Mouse (Mus musculus) mature B cell (primary cell): ENCODE measurements at regions not wholly inside any gene's neighbourhood (a gene's known extent, or its start where the extent isn't known, plus 50 kb on each side); places are given as distances from the start of the nearest gene placed in this dataset.

Experiments used
- in situ Hi-C: fragments of 300-500 bp; cut with MboI; formaldehyde crosslinking; loops from 2 replicates; pipeline ENCODE4 v1.14.3; 2019

DNA sequence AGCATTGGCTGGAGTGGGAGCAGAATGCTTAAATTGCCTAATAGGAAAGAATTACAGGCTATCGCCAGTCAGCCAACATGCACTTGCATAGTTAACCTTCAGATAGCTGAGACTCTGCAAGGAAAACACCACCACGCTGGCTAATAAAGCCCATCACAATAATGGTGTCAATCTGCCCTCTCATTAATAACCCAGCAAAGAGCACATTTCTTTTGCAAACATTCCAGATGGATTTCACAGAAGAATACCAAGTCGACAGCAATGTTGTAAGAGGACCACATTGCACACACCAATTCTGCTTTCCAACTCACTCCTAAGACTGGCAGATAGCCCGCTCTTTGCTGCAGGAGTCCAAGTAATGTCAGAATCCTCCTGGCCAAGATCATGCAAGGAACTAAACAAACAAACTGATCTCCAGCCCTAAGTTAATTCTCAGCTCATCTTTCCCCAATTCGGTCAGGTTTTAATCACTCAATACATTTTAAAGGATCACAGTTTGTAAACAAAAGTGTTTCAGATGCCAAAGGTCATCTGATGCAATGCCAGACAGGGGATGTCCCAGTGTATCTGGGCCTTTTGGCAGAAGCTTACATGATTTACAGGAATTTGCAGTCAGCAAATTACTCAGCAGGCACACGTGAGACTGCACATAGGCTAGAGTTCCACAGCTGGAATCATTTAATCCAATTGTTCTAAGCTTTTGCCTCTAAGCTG, 198.4 kb downstream of the Klf6 start:
- in situ Hi-C loops, result no loop called here

GRCm38 (mm10) chr13:6060229-6060845, 199.1 kb downstream of the Klf6 start:
- in situ Hi-C loops, result no loop called here

- in situ Hi-C loops, result no loop called here
Observed at GRCm38 (mm10) chr13:6062305-6062704, 201.0 kb downstream of the Klf6 start.

DNA sequence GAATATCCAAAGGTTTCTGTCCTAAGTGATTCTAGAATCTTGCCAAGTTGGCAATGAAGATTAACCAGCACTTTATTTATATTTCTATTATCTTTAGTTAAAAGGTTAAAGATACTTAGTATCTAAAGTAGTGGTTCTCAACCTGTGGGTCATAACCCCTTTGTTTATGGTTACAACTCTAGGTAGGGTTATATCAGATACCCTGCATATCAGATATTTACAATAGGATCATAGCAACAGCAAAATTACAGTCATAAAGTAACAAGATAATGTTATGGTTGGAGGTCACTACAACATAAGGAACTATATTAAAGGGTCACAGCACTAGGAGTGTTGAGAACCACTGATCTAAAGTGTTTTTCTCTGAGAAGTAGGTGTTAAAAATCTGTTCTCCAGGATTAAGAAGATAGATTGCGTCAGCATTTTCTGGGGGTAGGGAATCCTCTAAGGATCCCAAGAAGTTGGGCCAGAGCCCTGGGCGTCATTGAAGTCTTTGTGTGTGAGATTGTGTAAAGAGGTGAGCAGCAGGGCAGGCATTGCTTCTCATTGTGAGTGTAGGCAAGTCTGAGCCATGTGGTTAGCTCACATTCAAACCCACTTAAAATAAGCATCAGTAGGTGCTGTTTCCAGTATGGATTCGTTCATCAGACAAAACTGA, 201.6 kb downstream of the Klf6 start:
- in situ Hi-C loops, result no loop called here

- in situ Hi-C loops, result no loop called here
Observed at GRCm38 (mm10) chr13:6076978-6077825, 215.9 kb downstream of the Klf6 start.

DNA sequence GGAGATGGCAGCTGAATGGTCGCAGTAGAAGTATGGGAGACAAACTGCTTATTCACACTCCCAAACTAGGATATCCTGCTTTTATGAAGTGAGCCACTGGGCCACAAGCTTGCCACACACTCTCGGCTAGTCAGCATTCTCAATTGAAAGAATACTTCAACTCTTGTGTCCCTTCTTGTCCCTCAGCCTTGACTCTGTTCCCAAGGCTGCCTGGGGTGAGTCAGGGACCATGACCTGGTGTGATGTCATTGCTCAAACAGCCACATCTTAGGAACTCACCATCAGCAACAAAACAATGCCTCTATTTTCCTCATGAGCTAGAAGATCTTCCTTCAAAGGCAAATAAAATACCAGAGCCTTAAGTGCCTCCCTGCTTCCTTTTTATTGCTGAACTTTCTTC, 224.6 kb downstream of the Klf6 start:
- in situ Hi-C loops, result no loop called here

DNA sequence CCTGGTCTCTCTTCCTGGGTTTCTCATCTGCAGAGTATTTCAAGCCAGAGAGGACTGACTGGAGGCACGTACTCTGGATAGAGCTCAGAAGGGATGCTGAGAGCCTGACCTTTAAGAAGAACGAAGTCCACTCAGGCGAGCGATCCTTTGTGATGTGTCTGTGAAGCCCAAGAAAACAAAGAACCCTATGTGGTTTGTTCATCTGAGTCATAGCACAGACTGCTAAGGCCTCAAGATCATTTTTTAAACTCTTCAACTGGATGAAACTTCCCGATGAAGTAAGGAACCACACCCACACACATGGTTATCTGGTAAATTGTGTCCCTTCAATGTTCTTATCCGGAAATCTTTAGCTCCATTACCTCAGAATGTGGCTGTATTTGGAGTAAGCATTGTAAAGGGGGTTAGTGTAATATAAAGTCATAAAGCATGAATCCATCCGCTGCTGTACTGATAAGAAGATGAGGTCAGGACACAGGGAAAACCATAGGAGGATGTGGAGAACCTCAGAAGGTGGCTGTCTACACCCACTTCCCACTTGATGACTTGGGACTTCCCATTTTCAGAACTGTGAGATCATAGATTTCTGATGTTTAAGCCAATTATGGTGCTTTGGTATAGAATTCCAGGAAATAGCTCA, 247.9 kb downstream of the Klf6 start:
- in situ Hi-C loops, result no loop called here

- in situ Hi-C loops, result no loop called here
Observed at GRCm38 (mm10) chr13:6119703-6120102, 258.4 kb downstream of the Klf6 start.

DNA sequence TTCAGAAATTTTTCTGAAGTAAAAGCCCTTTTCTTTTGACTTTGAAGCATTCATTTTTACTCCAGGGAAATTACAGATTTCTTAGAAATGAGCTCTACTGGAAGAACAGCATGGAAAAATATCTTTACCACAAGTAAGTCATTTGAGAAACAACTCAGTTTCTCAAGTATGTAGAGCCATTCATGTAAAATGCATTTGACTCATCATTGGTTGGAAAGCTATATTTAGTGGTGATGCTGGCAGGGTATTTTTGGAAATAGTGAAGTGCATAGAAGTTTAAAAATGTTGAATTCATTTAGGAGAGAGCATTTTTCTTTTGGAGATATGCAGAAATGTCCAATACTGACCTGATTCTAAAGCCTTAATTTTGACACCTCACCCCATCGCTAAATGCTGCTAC, 266.0 kb downstream of the Klf6 start:
- in situ Hi-C loops, result no loop called here

DNA sequence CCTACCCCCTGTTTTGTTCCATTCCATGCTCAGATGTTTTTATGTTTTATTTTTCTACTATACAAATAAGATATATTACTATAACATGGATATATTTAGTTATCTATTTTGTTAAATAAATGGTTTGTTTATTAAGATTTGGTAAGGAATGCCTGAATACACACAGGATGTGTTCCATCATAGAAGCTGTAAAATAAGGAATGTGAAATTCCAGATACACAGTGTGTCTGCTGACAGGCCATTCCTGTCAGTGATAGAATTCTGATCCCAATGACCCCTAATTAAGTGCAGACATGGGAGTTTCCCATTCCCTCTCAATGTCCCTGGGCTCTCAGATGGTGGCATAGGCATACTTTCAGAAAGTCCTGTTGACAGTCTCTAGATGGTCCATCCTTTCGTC, 267.6 kb downstream of the Klf6 start:
- in situ Hi-C loops, result no loop called here

DNA sequence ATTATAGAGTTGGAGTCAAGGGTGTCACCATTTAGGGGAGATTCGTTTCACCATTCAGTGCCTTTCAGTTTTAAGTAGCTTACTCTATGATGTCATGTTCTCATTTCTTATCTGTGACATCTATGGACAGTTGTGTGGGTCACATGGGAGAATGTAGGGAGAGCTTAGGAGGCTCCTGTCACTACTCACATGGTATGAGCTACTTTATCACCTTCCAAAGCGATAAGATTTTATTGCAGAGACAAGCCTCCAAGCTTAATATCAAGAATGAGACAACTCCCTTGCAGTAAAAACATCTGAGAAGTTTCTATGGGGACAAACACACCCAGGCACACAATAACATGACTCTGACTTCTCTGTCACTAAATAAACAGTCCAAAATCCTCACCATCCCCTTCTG, 270.1 kb downstream of the Klf6 start:
- in situ Hi-C loops, result no loop called here

- in situ Hi-C loops, result no loop called here
Observed at GRCm38 (mm10) chr13:6137170-6137569, 275.9 kb downstream of the Klf6 start.

GRCm38 (mm10) chr13:6142771-6143170, 281.5 kb downstream of the Klf6 start:
- in situ Hi-C loops, result no loop called here

- in situ Hi-C loops, result no loop called here
Observed at GRCm38 (mm10) chr13:6153657-6154056, 292.4 kb downstream of the Klf6 start.

GRCm38 (mm10) chr13:6156191-6156590, 294.9 kb downstream of the Klf6 start:
- in situ Hi-C loops, result no loop called here

- in situ Hi-C loops, result no loop called here
Observed at GRCm38 (mm10) chr13:6157029-6157428, 295.7 kb downstream of the Klf6 start.

GRCm38 (mm10) chr13:6157946-6158345, 296.7 kb downstream of the Klf6 start:
- in situ Hi-C loops, result no loop called here

GRCm38 (mm10) chr13:6159412-6159811, 298.1 kb downstream of the Klf6 start:
- in situ Hi-C loops, result no loop called here

GRCm38 (mm10) chr13:6165916-6166315, 304.6 kb downstream of the Klf6 start:
- in situ Hi-C loops, result no loop called here

- in situ Hi-C loops, result no loop called here
Observed at GRCm38 (mm10) chr13:6167055-6167761, 305.9 kb downstream of the Klf6 start.

- in situ Hi-C loops, result no loop called here
Observed at GRCm38 (mm10) chr13:6173095-6173494, 311.8 kb downstream of the Klf6 start.
